Mouse (Mus musculus) erythroid progenitor cell, adult 5-6 weeks (primary cell): ENCODE results near the gene Xrcc2. TPM values are rescaled to one million over a fixed set of nuclear protein-coding genes. Genes with fewer than 3 reads are reported as not detected.

ENCODE experiments used
- ATAC-seq: replicated peaks from 2 replicates; pipeline ENCODE4 v1.8.0; 2016; ENCODE audit warnings: moderate number of reproducible peaks, mild to moderate bottlenecking, moderate TSS enrichment, inconsistent platforms; ENCODE audit not compliant: poor library complexity, low FRiP score, severe bottlenecking
- total RNA-seq, 2 experiments: library from RNA; stranded (forward) in 1 of 2; stranded (reverse) in 1 of 2; fragments of 150-400 nt in 1 of 2; fragments of 186-747, 209-891 nt in 1 of 2; gene quantifications; 2 replicates each; pipeline versions ENCODE4 v1.2.3 to v1.2.4; 2015 to 2017; ENCODE audit warnings: low replicate concordance in 2 of 2

Xrcc2 gene
- total RNA-seq, 2 experiments from 2014 or later: 4.6 to 6.9 TPM

DNA sequence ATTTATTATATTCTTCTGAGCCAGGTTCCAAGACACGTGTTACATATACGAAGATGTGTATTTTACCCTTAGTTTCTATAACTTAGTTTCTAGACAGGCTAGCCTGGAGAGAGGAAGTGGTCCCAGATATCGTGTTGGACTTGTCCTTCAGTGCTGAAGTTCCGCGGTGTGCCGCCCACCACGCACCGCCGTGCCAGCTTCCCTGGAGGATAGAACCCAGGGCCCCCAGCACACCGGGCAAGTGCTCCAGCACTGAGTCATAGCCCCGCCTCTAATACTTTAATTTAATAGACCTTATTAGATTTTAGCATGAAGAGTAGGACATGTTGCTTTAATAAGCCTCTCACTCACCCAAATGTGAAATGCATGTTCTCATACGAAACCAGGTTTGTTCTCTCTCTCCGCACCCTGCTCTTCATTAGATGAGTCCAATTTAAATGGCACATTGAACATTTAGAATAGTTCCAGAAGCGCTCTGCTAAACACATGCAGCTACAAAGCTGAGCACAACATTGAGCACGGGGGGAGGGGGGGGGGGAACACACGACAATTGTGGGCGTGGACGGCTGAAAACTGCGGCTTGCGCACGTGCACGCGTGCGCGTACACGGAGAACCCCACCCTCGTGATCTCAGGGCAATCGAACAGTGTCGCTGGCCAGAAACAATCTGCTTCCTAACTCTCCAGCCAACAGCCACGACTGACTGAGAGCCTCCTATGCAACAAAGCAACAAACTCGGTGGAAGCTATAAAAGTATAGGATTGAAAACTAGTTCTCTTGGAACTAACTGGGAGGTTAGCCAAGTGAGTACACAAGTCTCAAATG is 33.7 kb downstream of the Xrcc2 start:
- no peak for ATAC-seq

DNA sequence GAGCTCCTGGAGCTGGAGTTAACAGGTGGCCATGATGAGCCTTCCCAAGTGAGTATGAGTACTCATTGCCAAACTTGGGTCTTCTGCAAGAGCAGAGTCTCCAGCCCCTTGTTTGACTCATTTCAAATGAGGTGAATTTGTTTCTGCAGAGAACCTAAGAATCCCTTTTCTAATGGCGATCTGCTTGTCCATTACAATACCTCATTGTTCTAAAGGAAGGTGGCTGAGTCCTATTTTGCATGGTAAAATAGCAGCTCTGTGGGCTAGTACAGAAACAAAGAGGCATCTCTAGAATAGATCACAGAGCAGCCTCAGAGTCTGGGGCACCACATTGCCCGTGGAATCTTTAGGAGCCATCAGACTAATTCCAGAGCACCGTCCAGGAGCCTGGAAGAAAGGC is 34.6 kb downstream of the Xrcc2 start:
- no peak for ATAC-seq

DNA sequence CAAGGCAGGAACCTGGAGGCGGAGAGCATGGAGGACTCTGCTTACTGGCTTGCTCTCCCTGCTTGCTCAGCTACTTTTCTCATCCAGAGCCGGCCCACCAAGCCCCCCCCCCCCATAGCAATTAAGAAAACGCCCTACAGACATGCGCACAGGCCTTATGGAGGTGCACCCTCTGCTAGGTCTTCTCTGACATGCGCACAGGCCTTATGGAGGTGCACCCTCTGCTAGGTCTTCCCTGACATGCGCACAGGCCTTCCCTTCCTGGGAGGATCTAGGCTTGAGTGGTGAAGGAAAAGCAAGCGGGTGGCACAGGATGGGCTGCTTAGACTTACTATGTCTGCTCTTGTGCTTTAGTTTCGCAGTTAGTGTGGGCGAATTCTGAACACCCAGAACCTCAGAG is 37.3 kb downstream of the Xrcc2 start:
- ATAC-seq: no peak

DNA sequence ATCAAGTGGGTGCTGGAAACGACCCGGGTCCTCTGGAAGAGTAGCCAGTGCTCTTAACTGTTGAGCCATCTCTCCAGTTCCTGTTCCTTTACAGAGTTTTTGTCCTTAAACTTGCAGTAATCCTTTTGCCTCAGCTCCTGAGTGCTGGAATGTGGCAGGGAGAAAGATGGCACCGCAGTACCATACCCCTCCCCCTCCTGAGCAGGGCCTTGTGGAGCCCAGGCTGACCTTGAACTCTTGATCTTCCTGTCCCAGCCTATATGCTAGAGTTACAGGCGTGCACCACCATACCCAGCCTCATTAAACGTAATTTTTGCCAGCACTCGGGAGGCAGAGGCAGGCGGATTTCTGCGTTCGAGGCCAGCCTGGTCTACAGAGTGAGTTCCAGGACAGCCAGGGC is 38.9 kb downstream of the Xrcc2 start:
- no peak for ATAC-seq

DNA sequence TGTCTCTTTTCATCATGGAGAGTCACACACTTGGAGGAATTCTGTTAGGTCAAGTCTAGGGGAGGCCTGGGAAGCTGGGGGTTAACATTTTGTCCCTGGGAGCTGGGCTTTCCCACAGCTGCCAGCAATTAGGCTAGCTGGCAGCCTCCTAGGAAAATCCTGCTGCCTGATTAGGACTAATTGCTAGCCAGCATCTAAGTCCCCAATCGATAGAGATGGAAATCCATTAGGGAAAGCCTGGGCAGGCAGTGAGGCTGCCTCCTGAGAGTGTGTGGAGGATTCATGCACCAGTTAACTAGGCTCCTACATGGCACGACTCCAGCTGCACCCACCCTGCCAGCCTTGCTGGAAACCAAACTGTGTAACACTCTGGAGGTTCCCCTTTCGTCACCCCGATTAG is 39.5 kb downstream of the Xrcc2 start:
- ATAC-seq: no peak

DNA sequence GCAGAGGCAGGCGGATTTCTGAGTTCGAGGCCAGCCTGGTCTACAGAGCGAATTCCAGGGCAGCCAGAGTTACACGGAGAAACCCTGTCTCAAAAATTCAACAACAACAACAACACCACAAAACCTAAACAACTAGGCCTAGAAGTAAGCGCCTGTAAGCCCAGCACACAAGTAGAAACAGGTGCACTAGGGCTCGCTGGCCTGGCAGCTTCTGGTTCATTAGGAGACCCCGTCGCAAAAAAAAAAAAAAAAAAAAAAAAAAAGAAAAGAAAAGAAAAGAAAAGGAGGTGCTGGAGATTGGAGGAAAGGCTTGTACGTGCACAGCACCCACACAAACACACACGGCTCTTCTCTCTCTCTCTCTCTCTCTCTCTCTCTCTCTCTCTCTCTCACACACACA is 40.1 kb downstream of the Xrcc2 start:
- no peak for ATAC-seq

DNA sequence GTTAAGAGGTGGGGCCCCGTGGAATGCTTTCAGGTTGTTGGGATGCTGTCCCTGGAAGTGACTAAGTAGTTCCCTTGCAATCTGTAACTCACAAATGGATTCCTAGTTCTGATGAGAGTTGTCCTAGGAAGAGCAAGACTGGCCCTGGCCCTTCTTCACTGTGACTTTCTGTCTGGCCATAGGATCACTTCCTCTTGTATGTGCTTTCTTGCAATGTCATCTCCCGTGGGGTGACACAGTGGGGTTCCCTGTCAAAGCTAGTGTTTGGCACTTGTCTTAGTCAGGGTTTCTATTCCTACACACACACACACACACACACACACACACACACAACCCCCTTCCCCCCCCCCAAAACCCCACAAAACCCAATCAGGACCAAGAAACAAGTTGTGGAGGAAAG is 42.5 kb downstream of the Xrcc2 start:
- no peak for ATAC-seq

DNA sequence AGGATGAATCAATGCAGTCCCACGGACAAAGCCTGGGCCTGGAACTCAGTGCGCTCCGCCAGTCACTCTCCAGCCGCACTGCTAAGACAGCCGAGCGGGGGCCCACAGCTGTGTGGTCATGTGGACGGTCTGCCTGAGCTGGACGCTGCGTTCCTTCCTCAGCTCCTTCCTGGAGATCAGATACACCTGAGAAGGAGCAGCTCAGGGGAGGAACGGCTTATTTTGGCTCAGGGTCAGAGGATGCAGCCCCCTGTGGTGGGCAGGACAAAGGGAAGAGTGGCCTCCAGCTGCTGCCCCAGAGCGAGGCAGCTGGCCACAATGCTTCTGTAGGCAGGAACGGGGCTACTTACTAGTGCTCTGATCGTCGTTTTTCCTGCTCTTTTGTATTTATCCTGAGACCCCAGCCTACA is 51.0 kb downstream of the Xrcc2 start:
- ATAC-seq: no peak

DNA sequence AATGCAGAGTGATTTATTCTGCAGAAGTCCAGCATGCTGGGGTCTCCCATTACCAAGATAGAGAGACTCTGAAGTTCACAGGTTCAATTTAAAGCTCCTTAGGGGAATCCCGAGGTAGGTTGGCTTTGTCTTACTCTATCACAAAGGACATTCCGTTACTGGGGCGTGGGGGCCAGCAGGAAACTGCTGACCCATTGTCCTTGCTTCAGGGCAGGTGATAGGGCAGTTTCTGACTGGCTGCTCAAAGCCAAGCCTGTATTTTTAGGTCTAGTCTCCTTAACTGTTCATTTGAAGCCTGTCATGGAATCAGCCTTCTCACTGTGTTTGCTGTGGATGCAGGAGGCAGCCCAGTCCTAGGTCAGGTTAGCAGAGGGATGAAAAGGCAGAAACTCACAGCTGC is 52.2 kb downstream of the Xrcc2 start:
- no peak for ATAC-seq

DNA sequence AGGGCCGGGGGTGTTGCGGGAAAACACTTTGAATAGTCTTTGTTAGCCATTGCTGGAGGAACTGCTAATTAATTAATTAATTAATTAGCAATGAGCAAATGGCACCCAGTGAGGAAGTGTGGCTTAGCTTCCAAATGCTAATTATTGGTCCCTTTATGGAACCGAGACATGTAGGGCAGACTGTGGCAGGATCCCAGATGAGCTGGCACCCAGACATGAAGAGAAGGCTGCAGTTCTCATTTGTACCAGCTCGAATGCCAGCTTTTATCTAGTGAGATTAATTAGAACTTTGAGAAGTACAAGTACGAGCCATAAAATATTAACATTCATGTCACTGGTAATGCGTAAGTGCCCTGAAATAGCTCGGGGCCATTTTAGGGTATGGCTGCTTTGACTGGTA is 53.2 kb downstream of the Xrcc2 start:
- no peak for ATAC-seq

DNA sequence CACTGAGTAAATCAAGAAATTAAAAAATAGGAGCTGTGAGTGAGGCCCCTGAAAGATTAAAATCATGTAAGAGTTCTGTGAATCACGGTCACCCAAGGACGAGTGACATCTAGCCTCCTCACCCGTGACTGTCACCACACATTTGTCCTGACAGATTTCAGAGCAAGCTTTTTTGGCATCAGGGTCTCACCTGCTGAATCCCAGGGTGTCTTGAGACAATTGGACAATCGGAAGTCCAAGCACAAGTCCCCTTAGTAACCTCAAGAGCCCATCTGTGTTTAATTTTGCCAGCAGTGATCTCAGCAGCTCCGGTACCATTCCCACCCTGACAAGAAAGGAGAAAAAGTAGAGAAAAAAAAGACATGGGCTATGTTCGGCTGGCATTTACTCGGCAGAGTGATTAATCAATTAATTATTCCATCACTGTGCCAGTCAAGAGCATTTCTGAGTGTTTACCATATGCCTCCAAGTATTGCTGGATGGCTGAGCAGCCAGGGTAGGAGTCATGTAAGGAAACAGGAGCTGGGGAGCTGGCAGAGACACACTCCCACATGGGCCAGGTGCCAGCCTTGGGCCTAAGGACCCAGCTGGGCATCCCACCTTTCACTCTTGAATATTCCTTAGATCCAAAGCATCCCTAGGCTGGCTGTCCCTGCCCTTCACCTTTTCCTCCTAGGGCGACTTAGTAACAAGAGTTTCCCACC is 59.8 kb downstream of the Xrcc2 start:
- no peak for ATAC-seq

DNA sequence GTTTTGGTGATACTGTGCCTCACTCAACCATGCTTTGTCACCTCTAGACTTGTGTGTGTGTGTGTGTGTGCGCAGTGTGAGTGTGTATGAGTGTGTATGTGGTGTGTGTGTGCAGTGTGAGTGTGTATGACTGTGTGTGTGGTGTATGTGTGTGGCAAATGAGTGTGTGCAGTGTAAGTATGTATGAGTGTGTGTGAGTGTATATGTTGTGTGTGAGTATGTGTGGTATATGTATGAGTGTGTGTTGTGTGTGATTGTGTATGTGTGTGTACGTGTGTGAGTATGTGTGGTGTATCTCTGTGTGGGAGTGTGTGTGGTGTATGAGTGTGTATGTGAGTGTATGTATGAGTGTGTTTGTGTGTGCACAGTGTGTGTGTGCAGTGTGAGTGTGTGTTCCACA is 61.1 kb downstream of the Xrcc2 start:
- ATAC-seq: no peak

DNA sequence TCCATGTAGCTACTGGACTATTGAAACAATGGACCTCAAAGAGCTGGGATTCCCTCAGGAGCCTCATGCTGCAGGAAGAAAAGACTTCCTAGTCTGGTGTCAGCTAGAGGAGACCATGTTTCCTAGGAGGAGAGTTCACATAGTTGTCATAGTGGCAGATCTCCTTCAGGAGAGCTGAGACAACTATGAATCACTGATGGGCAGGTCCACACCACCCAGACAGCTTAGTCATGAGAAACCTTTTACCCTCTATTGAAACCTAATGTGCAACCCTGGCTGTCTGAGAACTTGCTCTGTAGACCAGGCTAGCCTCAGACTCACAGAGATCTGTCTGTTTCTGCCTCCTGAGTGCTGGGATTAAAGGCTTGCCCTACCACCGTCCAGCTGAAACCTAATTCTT is 62.9 kb downstream of the Xrcc2 start:
- no peak for ATAC-seq

Other genes with a start within 250 kb of the Xrcc2 start
- 133 and 153 TPM in 2 replicates for gene Kmt2c, start 207.0 kb downstream of the Xrcc2 start, total RNA-seq (2015; ENCODE audit: low replicate concordance)
- 153 and 179 TPM in 2 replicates for gene Kmt2c, start 207.0 kb downstream of the Xrcc2 start, total RNA-seq (2017; ENCODE audit: low replicate concordance)
- not detected in 2 replicates for gene Cct8l1, start 189.8 kb downstream of the Xrcc2 start, total RNA-seq (2015; ENCODE audit: low replicate concordance)
- gene Cct8l1, start 189.8 kb downstream of the Xrcc2 start, total RNA-seq (2017; ENCODE audit: low replicate concordance): not detected in 2 replicates
- 0.72 TPM in 1 of 2 replicates, not detected in the other for gene Actr3b, start 54.2 kb upstream of the Xrcc2 start, total RNA-seq (2015; ENCODE audit: low replicate concordance)
- not detected in 2 replicates for gene Actr3b, start 54.2 kb upstream of the Xrcc2 start, total RNA-seq (2017; ENCODE audit: low replicate concordance)
- gene Gm21663, start 236.6 kb upstream of the Xrcc2 start, total RNA-seq (2015; ENCODE audit: low replicate concordance): not detected in 2 replicates
- not detected in 2 replicates for gene Gm21663, start 236.6 kb upstream of the Xrcc2 start, total RNA-seq (2017; ENCODE audit: low replicate concordance)
- not detected in 2 replicates for gene Gm21671, start 248.6 kb upstream of the Xrcc2 start, total RNA-seq (2015; ENCODE audit: low replicate concordance)
- gene Gm21671, start 248.6 kb upstream of the Xrcc2 start, total RNA-seq (2017; ENCODE audit: low replicate concordance): not detected in 2 replicates